Mouse (Mus musculus) lung, adult 2 months (tissue): ENCODE measurements at regions not wholly inside any gene's neighbourhood (a gene's known extent, or its start where the extent isn't known, plus 50 kb on each side); places are given as distances from the start of the nearest gene placed in this dataset.
A peak's percentile ranks its signal among the peaks of the same experiment; 100 is the strongest.
"Not testable (repeated sequence)": the region's sequence is repeated elsewhere in the genome, so short reads cannot be mapped to it uniquely, and the experiment has no call there.

Experiments used
- DNase-seq: peaks from one replicate; pipeline ENCODE4 v3.0.0; 2022
- H3K4me1 ChIP-seq: fragments of 200-500 bp; 2 replicates; pipeline ENCODE4 v1.6.1; 2011; ENCODE audit warnings: low read length; ENCODE audit not compliant: control insufficient read depth, insufficient read depth
- H3K4me3 ChIP-seq: fragments of 200-500 bp; replicated peaks from 2 replicates; pipeline ENCODE3; 2011; ENCODE audit warnings: low read depth, mild to moderate bottlenecking, control low read depth, low read length; ENCODE audit errors: extremely low read depth
- CTCF ChIP-seq: fragments of 200-500 bp; IDR thresholded peaks from 2 replicates; pipeline ENCODE4 v1.5.1; 2011; ENCODE audit warnings: mild to moderate bottlenecking, low read length, control low read depth; ENCODE audit not compliant: insufficient read depth
- POLR2A ChIP-seq: fragments of 200-500 bp; IDR thresholded peaks from 2 replicates; pipeline ENCODE4 v1.6.1; 2011; ENCODE audit warnings: low read depth, mild to moderate bottlenecking, control low read depth, low read length, borderline replicate concordance; ENCODE audit errors: extremely low read depth
- WGBS: fragments of 180-500 bp; shearing (Covaris S2); methylation state at CpG from one replicate; pipeline ENCODE4 v1.1.7; 2018; 5-methylcytosine and 5-hydroxymethylcytosine counted together

GRCm38 (mm10) chrX:12293146-12293545 is 133.0 kb upstream of the Bcor start:
- TF ChIP-seq CTCF (no peak), POLR2A (no peak)

GRCm38 (mm10) chrX:12294452-12294851 is 134.3 kb upstream of the Bcor start:
- no peak for DNase-seq
- no peak overlapping the region for H3K4me3 ChIP-seq
- H3K4me1 ChIP-seq = no peaks in the 10 kb centered on the region
- TF ChIP-seq CTCF = no peak
- no peak for TF ChIP-seq POLR2A
- 70% methylated on average over 9 of the region's 9 CpGs for WGBS

More at GRCm38 (mm10) chrX:12293146-12293545, 133.0 kb upstream of the Bcor start:
- 48% methylated on average over 2 of the region's 2 CpGs for WGBS
- no peak for DNase-seq
- no peaks in the 10 kb centered on the region for H3K4me1 ChIP-seq
- H3K4me3 ChIP-seq = no peak overlapping the region

GRCm38 (mm10) chrX:12294941-12295340 is 134.8 kb upstream of the Bcor start:
- 55% methylated on average over 6 of the region's 6 CpGs for WGBS
- DNase-seq = no peak
- Histone ChIP-seq H3K4me3 (no peak overlapping the region), H3K4me1 (no peaks in the 10 kb centered on the region)
- no peak for TF ChIP-seq CTCF
- TF ChIP-seq POLR2A = no peak

GRCm38 (mm10) chrX:12296264-12297053 is 136.3 kb upstream of the Bcor start:
- no peak for DNase-seq
- TF ChIP-seq CTCF (no peak), POLR2A (no peak)
- Histone ChIP-seq H3K4me1 (no peaks in the 10 kb centered on the region), H3K4me3 (no peak overlapping the region)
- 68% methylated on average over 9 of the region's 9 CpGs for WGBS

DNA sequence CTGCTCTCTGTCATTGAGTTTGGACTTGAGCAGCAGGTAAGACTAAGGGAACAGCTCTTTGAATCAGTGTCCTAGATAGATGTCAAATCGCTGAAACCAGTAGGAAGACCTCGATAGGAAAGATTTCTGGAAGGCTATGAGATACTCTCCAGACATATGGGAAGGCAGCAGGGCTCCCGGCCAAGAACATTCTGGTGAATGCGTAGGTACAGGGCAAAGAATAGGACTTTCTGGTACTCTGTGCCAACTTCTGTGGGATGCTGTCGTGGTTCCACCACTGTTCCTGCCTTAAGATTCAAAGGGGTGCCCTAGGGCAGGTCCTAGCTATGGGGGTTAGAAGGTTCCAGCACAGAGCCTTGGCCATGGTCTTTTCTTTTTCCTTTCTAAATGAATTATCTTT is 138.5 kb upstream of the Bcor start:
- TF ChIP-seq CTCF (no peak), POLR2A (no peak)
- Histone ChIP-seq H3K4me3 (no peak overlapping the region), H3K4me1 (no peaks in the 10 kb centered on the region)
- 84% methylated on average over 5 of the region's 5 CpGs for WGBS
- DNase-seq = no peak

- no peaks in the 10 kb centered on the region for H3K4me1 ChIP-seq
- WGBS = 89% methylated on average over 11 of the region's 11 CpGs
- no peak overlapping the region for H3K4me3 ChIP-seq
- TF ChIP-seq POLR2A (no peak), CTCF (no peak)
- DNase-seq = no peak
Measured at GRCm38 (mm10) chrX:12299236-12299635, 139.1 kb upstream of the Bcor start.

GRCm38 (mm10) chrX:12304678-12305077 is 144.5 kb upstream of the Bcor start:
- no peak for TF ChIP-seq POLR2A
- TF ChIP-seq CTCF = no peak
- WGBS = 69% methylated on average over 5 of the region's 5 CpGs
- Histone ChIP-seq H3K4me3 (no peak overlapping the region), H3K4me1 (no peaks in the 10 kb centered on the region)
- DNase-seq = no peak

DNA sequence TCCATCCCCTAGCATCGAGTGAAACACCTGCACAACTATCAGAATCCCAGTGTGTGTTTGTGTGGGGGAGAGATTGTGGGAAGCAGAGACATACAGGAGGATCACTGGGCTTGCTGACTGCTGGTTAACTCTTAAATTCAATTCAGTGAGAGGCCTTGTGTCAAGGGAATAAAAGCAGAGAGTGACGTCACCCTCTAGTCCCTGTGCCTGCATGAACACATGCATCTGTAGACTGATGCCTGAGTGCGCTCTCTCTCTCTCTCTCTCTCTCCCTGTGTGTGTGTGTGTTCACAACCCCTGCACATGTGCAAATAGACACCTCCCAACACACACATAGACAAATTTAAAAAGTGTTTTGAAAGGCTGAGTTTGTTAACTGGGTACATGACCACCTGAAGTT is 146.8 kb upstream of the Bcor start:
- no peak overlapping the region for H3K4me3 ChIP-seq
- 81% methylated on average over 3 of the region's 3 CpGs for WGBS
- TF ChIP-seq CTCF (no peak), POLR2A (no peak)
- DNase-seq = no peak
- H3K4me1 ChIP-seq = no peaks in the 10 kb centered on the region

GRCm38 (mm10) chrX:12312534-12312933 is 152.4 kb upstream of the Bcor start:
- H3K4me3 ChIP-seq = no peak overlapping the region
- 62% methylated on average over 5 of the region's 5 CpGs for WGBS
- TF ChIP-seq POLR2A = no peak
- TF ChIP-seq CTCF = no peak
- H3K4me1 ChIP-seq = no peaks in the 10 kb centered on the region
- peak; percentile 4 for DNase-seq

GRCm38 (mm10) chrX:12315658-12316057 is 155.5 kb upstream of the Bcor start:
- Histone ChIP-seq H3K4me3 (no peak overlapping the region), H3K4me1 (no peaks in the 10 kb centered on the region)
- no peak for DNase-seq
- WGBS = 74% methylated on average over 3 of the region's 3 CpGs
- TF ChIP-seq CTCF = no peak
- no peak for TF ChIP-seq POLR2A

GRCm38 (mm10) chrX:12317488-12317887 is 157.3 kb upstream of the Bcor start:
- WGBS = 73% methylated on average over 2 of the region's 2 CpGs

More at GRCm38 (mm10) chrX:12317488-12317887, 157.3 kb upstream of the Bcor start:
- DNase-seq, H3K4me1 ChIP-seq, H3K4me3 ChIP-seq: not testable (repeated sequence)
